Mouse (Mus musculus) neural tube, embryonic 14.5 days (tissue): ENCODE results near the gene Odf3l2. TPM values are rescaled to one million over a fixed set of nuclear protein-coding genes. Genes with fewer than 3 reads are reported as not detected.
A peak's percentile ranks its signal among the peaks of the same experiment; 100 is the strongest.

Experiments
- ATAC-seq: fragments of 200-750 bp; cut with Nextera tagmentation; 2 replicates; pipeline ENCODE4 v1.8.0; 2017; ENCODE audit warnings: low read depth, mild to moderate bottlenecking, moderate TSS enrichment, moderate library complexity
- H3K27ac ChIP-seq: fragments of 300-500 bp; sonication (generic); 2 replicates; pipeline ENCODE4 v1.5.1; 2014; ENCODE audit warnings: low read depth, mild to moderate bottlenecking, control low read depth, low read length, moderate library complexity, mixed read lengths
- H3K27me3 ChIP-seq: fragments of 300-500 bp; sonication (generic); 2 replicates; pipeline ENCODE4 v1.6.1; 2014; ENCODE audit warnings: low read length; ENCODE audit not compliant: control insufficient read depth, insufficient read depth
- H3K36me3 ChIP-seq: fragments of 300-500 bp; sonication (generic); 2 replicates; pipeline ENCODE4 v1.6.1; 2014; ENCODE audit warnings: low read length, mixed read lengths; ENCODE audit not compliant: control insufficient read depth, insufficient read depth
- H3K4me1 ChIP-seq: fragments of 300-500 bp; sonication (generic); 2 replicates; pipeline ENCODE4 v1.6.1; 2014; ENCODE audit warnings: low read length; ENCODE audit not compliant: control insufficient read depth, insufficient read depth
- H3K4me2 ChIP-seq: fragments of 300-500 bp; sonication (generic); 2 replicates; pipeline ENCODE4 v1.6.1; 2014; ENCODE audit warnings: mild to moderate bottlenecking, low read depth, low read length, control low read depth
- H3K4me3 ChIP-seq: fragments of 300-500 bp; sonication (generic); 2 replicates; pipeline ENCODE4 v1.5.1; 2014; ENCODE audit warnings: low read depth, low read length, control low read depth, mixed read lengths
- H3K9ac ChIP-seq: fragments of 300-500 bp; sonication (generic); replicated peaks from 2 replicates; pipeline ENCODE4 v1.6.1; 2014; ENCODE audit warnings: low read depth, mild to moderate bottlenecking, control low read depth, low read length, mixed read lengths
- H3K9me3 ChIP-seq: fragments of 300-500 bp; sonication (generic); 2 replicates; pipeline ENCODE4 v1.6.1; 2016; ENCODE audit warnings: low read length; ENCODE audit not compliant: control insufficient read depth
- WGBS: fragments of 180-500 bp; shearing (Covaris S2); extraction: QIAGEN DNeasy Blood & Tissue Kit; methylation state at CpG from one replicate; pipeline ENCODE4 v1.1.7; 2014; 5-methylcytosine and 5-hydroxymethylcytosine counted together
- polyA plus RNA-seq: library from polyadenylated mRNA; unstranded; fragments of >200 nt; fragmentation: Nextera tagmentation; extraction: Ambion mirVana; gene quantifications from 2 replicates; pipeline ENCODE4 v1.2.1, GENCODE M21; 2014

The Odf3l2 gene
- polyA plus RNA-seq, 1 experiment from 2014 or later = not detected

GRCm38 (mm10) chr10:79616376-79616775 is 29.2 kb downstream of the Odf3l2 start:
- Histone ChIP-seq H3K4me2 (no peak overlapping the region), H3K27me3 (peaks cover 16% of the 10 kb centered on the region), H3K4me1 (peaks cover 19% of the 10 kb centered on the region; the same call in 1 of the 2 replicates), H3K9ac (no peak overlapping the region), H3K36me3 (no peaks in the 10 kb centered on the region), H3K27ac (no peak overlapping the region), H3K4me3 (no peak overlapping the region), H3K9me3 (no peaks in the 10 kb centered on the region)
- 86% methylated on average over 5 of the region's 5 CpGs for WGBS
- no peak for ATAC-seq

GRCm38 (mm10) chr10:79615860-79616259 is 29.7 kb downstream of the Odf3l2 start:
- H3K27ac ChIP-seq = no peak overlapping the region
- H3K4me2 ChIP-seq = no peak overlapping the region
- peaks cover 19% of the 10 kb centered on the region; the same call in 1 of the 2 replicates for H3K4me1 ChIP-seq
- no peak overlapping the region for H3K9ac ChIP-seq
- ATAC-seq = no peak
- no peak overlapping the region for H3K4me3 ChIP-seq
- 14% methylated on average over 8 of the region's 8 CpGs for WGBS
- H3K27me3 ChIP-seq = peaks cover 16% of the 10 kb centered on the region
- no peaks in the 10 kb centered on the region for H3K36me3 ChIP-seq
- no peaks in the 10 kb centered on the region for H3K9me3 ChIP-seq

- H3K4me2 ChIP-seq = peak overlapping the region; percentile 90; the same call in 1 of the 2 replicates
- peak overlapping the region; percentile 57 for H3K4me3 ChIP-seq
- 93% methylated on average over 1 of the region's 1 CpGs for WGBS
- H3K4me1 ChIP-seq = peaks cover 19% of the 10 kb centered on the region; the same call in 1 of the 2 replicates
- no peaks in the 10 kb centered on the region for H3K36me3 ChIP-seq
- no peak overlapping the region for H3K27ac ChIP-seq
- ATAC-seq = no peak
- H3K9me3 ChIP-seq = no peaks in the 10 kb centered on the region
- H3K27me3 ChIP-seq = peaks cover 16% of the 10 kb centered on the region
- no peak overlapping the region for H3K9ac ChIP-seq
Observed at GRCm38 (mm10) chr10:79614305-79614643, 31.3 kb downstream of the Odf3l2 start.

DNA sequence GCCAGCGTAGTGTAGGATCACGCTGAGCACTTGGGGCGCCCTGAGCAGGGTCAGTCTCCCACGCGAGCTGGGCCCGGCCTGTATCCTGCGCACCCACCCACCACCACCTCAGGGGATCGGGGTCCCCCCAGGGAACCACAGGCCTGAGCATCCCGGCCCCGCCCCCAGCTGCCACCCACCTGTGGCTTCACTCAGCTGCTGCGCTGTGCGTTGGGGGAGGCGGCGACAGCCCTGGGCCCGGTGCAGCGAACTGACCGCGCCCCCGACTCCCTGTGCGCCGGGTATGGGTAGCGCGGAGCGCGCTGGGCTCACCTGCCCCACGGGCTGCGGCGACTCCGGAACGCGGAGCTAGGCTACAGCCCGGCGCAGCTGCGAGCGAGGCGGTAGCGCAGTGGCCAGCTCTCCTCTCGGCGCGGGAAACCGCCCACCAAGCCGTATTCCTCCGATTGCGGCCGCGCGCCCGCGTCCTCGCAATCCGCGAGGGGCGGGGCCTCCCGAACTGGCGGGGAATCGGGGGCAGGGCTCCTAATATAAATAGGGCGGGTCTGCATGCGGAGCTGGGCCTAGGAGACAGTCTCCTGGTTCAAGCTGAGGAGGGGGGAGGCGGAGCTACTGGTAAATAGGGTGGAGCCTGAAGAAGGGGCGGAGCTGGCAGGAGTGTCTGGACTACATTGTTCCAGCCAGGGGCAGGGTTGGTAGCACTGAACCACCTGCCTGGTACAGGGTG is 31.8 kb downstream of the Odf3l2 start, which contains the start of gene C2cd4c:
Gene C2cd4c, minus strand, starts transcription at position 448 of the 727 bp plus-strand sequence.
- Histone ChIP-seq H3K36me3 (no peaks in the 10 kb centered on the region), H3K27ac (no peak within 1 kb of the TSS), H3K9ac (peak within 1 kb of the TSS; percentile 65), H3K4me2 (peak within 1 kb of the TSS; percentile 90), H3K9me3 (no peaks in the 10 kb centered on the region), H3K4me1 (peaks cover 19% of the 10 kb centered on the region; the same call in 1 of the 2 replicates), H3K4me3 (peak within 1 kb of the TSS; percentile 57), H3K27me3 (peaks cover 16% of the 10 kb centered on the region)
- peak; percentile 89 for ATAC-seq
- under 1% methylated on average over 57 of the region's 60 CpGs for WGBS

DNA sequence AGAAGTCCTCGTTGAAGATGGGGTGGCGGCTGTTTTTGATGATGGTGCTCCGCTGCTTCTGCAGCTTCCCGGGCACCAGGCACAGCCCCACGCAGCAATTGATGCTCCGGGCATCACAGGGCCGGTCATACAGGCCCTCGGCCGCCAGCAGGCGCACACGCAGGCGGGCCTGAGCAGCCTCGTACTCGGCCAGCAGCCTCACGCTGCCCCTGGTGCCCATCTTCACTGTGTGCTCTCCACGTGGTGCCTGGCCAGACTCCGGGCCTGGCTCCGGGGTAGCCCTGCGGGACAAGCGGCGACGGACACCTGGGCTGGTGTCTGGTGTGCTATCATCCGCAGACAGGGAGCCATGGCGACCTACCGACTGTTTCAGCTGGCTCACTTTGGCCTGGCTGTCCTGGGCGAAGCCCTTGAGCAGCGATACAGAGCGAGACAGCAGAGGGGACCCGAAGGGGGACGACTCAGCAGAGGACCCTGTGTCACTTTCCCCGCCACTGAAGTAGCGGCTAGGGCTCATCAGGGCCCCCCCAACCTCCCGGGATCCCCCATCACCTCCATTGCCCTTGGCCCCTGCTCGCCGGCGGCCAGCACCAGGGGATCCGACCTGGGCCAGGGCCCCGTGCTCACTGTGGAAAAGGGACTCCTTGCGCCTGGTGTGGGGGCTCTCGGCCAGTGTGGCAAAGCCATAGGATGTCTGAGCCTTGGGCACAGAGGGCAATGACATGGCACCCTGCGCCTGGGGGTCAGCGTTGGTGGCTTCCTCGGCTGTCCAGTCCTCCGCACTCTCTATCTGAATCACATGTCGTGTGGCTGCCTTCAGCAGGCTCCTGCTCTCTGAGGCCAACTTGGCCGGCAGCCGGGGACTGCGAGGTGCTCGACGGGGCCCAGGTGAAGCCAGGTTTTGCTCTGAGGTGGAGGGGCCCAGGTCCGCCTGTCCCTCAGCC is 33.1 kb downstream of the Odf3l2 start:
- Histone ChIP-seq H3K4me1 (peaks cover 19% of the 10 kb centered on the region; the same call in 1 of the 2 replicates), H3K27ac (no peak overlapping the region), H3K4me3 (peak overlapping the region; percentile 57; the same call in 1 of the 2 replicates), H3K4me2 (peak overlapping the region; percentile 90), H3K36me3 (no peaks in the 10 kb centered on the region), H3K9ac (0 out of 2 replicates have a peak overlapping the region, but pooled peaks have one; percentile 21), H3K27me3 (peaks cover 16% of the 10 kb centered on the region), H3K9me3 (no peaks in the 10 kb centered on the region)
- ATAC-seq = peak; percentile 36; the same call in 1 of the 2 replicates
- 8% methylated on average over 51 of the region's 51 CpGs for WGBS

DNA sequence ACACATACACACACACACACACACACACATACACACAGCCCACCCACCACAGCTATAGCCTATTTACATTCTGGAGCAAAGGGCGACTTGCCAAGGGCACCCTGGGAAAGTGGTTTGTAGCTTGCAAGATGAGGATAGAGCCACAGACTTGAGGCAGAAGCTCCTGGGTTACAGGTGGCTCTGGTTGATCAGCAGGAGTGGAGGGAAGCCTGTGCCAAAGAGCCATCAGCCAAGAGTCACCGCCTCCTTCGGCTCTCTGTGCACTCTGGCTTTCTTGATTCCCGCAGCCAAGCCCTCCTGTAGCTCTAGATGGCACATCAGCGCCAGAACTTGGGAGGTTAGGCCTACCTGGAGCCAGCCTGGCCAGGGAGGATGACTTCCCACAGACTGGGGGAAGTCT is 34.2 kb downstream of the Odf3l2 start:
- Histone ChIP-seq H3K4me2 (no peak overlapping the region), H3K9ac (no peak overlapping the region), H3K36me3 (no peaks in the 10 kb centered on the region), H3K27ac (no peak overlapping the region), H3K4me3 (no peak overlapping the region), H3K9me3 (no peaks in the 10 kb centered on the region), H3K4me1 (peaks cover 19% of the 10 kb centered on the region; the same call in 1 of the 2 replicates), H3K27me3 (peaks cover 16% of the 10 kb centered on the region)
- 23% methylated on average over 5 of the region's 5 CpGs for WGBS
- no peak for ATAC-seq

GRCm38 (mm10) chr10:79609276-79609675 is 36.3 kb downstream of the Odf3l2 start:
- Histone ChIP-seq H3K9ac (no peak overlapping the region), H3K27ac (no peak overlapping the region), H3K36me3 (no peaks in the 10 kb centered on the region), H3K27me3 (peaks cover 16% of the 10 kb centered on the region), H3K4me3 (no peak overlapping the region), H3K4me2 (no peak overlapping the region), H3K9me3 (no peaks in the 10 kb centered on the region), H3K4me1 (peaks cover 19% of the 10 kb centered on the region; the same call in 1 of the 2 replicates)
- ATAC-seq = no peak
- 68% methylated on average over 3 of the region's 3 CpGs for WGBS

DNA sequence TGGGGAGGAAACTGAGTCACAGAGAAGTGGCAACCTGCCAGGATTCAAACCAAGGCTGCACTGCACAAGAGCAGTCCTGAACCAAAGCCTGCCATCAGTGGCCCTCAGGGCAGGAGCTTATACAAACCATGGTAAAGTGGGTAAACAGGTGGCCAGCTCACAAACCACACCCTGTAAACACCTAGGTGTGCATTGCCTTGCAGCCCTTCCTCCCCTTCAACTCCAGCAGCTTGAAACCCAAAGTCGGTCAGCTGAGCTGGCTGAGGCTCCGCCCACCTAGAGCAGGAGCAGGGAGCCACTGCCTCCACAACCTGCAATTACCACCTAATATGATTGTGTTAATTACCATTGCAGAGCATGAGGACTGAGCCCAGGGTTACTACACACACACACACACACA is 37.6 kb downstream of the Odf3l2 start:
- no peak for ATAC-seq
- Histone ChIP-seq H3K9ac (no peak overlapping the region), H3K36me3 (no peaks in the 10 kb centered on the region), H3K9me3 (no peaks in the 10 kb centered on the region), H3K4me1 (peaks cover 10% of the 10 kb centered on the region; the same call in 1 of the 2 replicates), H3K4me2 (no peak overlapping the region), H3K4me3 (no peak overlapping the region), H3K27ac (no peak overlapping the region), H3K27me3 (peaks cover 6% of the 10 kb centered on the region)
- 45% methylated on average over 2 of the region's 2 CpGs for WGBS
